Mouse (Mus musculus): ENCODE data around the gene Hexim1.

- TF ChIP-seq CTCF (IDR thresholded peaks at IDR 0.05; ENCODE audit: control insufficient read depth, insufficient read depth, insufficient read length) = no peak
- TF ChIP-seq CEBPB (IDR thresholded peaks at IDR 0.05; ENCODE audit: low read depth) = no peak
- TF ChIP-seq MYOD1 (IDR thresholded peaks at IDR 0.05; ENCODE audit: control insufficient read depth, insufficient read length, low read depth) = no peak
These were observed 10.2 kb upstream of the Hexim1 start for GRCm38 (mm10) chr11:103105810-103106209.

All from C2C12 (cell line).